Mouse (Mus musculus) liver, embryonic 15.5 days (tissue): ENCODE measurements around the gene Slc1a3. TPM values are rescaled to one million over a fixed set of nuclear protein-coding genes. Genes with fewer than 3 reads are reported as not detected.
"Not testable (repeated sequence)": the region's sequence is repeated elsewhere in the genome, so short reads cannot be mapped to it uniquely, and the experiment has no call there.

Source experiments
- ATAC-seq: fragments of 200-750 bp; cut with Nextera tagmentation; 2 replicates; pipeline ENCODE4 v1.8.0; 2017; ENCODE audit warnings: moderate number of reproducible peaks, mild to moderate bottlenecking, moderate library complexity; ENCODE audit not compliant: insufficient read depth
- H3K27ac ChIP-seq: fragments of 300-500 bp; sonication (generic); replicated peaks from 2 replicates; pipeline ENCODE4 v1.5.1; 2015; ENCODE audit warnings: mild to moderate bottlenecking, inconsistent platforms
- H3K27me3 ChIP-seq: fragments of 300-500 bp; sonication (generic); 2 replicates; pipeline ENCODE4 v1.6.1; 2015; ENCODE audit warnings: mild to moderate bottlenecking, inconsistent platforms
- H3K36me3 ChIP-seq: fragments of 300-500 bp; sonication (generic); replicated peaks from 2 replicates; pipeline ENCODE4 v1.6.1; 2015; ENCODE audit warnings: moderate library complexity, mild to moderate bottlenecking, inconsistent platforms
- H3K4me1 ChIP-seq: fragments of 300-500 bp; sonication (generic); replicated peaks from 2 replicates; pipeline ENCODE4 v1.6.1; 2015; ENCODE audit warnings: inconsistent platforms
- H3K4me2 ChIP-seq: fragments of 300-500 bp; sonication (generic); 2 replicates; pipeline ENCODE4 v1.6.1; 2015; ENCODE audit warnings: moderate library complexity, mild to moderate bottlenecking, inconsistent platforms
- H3K4me3 ChIP-seq: fragments of 300-500 bp; sonication (generic); replicated peaks from 2 replicates; pipeline ENCODE4 v1.5.1; 2015; ENCODE audit warnings: mild to moderate bottlenecking, inconsistent platforms
- H3K9ac ChIP-seq: fragments of 300-500 bp; sonication (generic); 2 replicates; pipeline ENCODE4 v1.6.1; 2015; ENCODE audit warnings: moderate library complexity, mild to moderate bottlenecking, inconsistent platforms
- H3K9me3 ChIP-seq: fragments of 300-500 bp; sonication (generic); replicated peaks from 2 replicates; pipeline ENCODE4 v1.6.1; 2016; ENCODE audit warnings: inconsistent platforms
- WGBS: fragments of 180-500 bp; shearing (Covaris S2); methylation state at CpG from one replicate; pipeline ENCODE4 v1.1.7; 2015; ENCODE audit warnings: mixed read lengths; ENCODE audit not compliant: insufficient replicate concordance; 5-methylcytosine and 5-hydroxymethylcytosine counted together
- polyA plus RNA-seq: library from polyadenylated mRNA; unstranded; fragments of >200 nt; fragmentation: Nextera tagmentation; extraction: Ambion mirVana; gene quantifications from 2 replicates; pipeline ENCODE4 v1.2.1, GENCODE M21; 2015

Slc1a3 gene
- polyA plus RNA-seq, 1 experiment from 2014 or later: 0.60 TPM

GRCm38 (mm10) chr15:8706178-8706577 lies 4.4 kb downstream of the Slc1a3 start:
- no peak overlapping the region for H3K9ac ChIP-seq
- no peak for ATAC-seq
- no peak overlapping the region for H3K4me3 ChIP-seq
- no peak overlapping the region for H3K27ac ChIP-seq
- 0 out of 2 replicates have a peak, but pooled peaks cover 7% of the 10 kb centered on the region for H3K4me1 ChIP-seq
- H3K27me3 ChIP-seq: peaks cover 29% of the 10 kb centered on the region
- 52% methylated on average over 4 of the region's 4 CpGs for WGBS
- no peak overlapping the region for H3K4me2 ChIP-seq
- no peaks in the 10 kb centered on the region for H3K36me3 ChIP-seq
- no peaks in the 10 kb centered on the region for H3K9me3 ChIP-seq

GRCm38 (mm10) chr15:8705560-8705959 lies 5.0 kb downstream of the Slc1a3 start:
- ATAC-seq, H3K4me2 ChIP-seq, H3K36me3 ChIP-seq, H3K27ac ChIP-seq, H3K4me3 ChIP-seq, H3K9ac ChIP-seq, H3K9me3 ChIP-seq, H3K4me1 ChIP-seq: not testable (repeated sequence)
- H3K27me3 ChIP-seq: peaks cover 22% of the 10 kb centered on the region
- 65% methylated on average over 1 of the region's 1 CpGs for WGBS

- no peaks in the 10 kb centered on the region for H3K27me3 ChIP-seq
- no peak overlapping the region for H3K9ac ChIP-seq
- no peak overlapping the region for H3K4me2 ChIP-seq
- no peaks in the 10 kb centered on the region for H3K9me3 ChIP-seq
- H3K36me3 ChIP-seq: no peaks in the 10 kb centered on the region
- H3K4me3 ChIP-seq: no peak overlapping the region
- no peak overlapping the region for H3K27ac ChIP-seq
- WGBS: 49% methylated on average over 3 of the region's 3 CpGs
- ATAC-seq: no peak
- no peaks in the 10 kb centered on the region for H3K4me1 ChIP-seq
Observed at GRCm38 (mm10) chr15:8697976-8698375, 12.6 kb downstream of the Slc1a3 start.

GRCm38 (mm10) chr15:8697500-8697899 lies 13.1 kb downstream of the Slc1a3 start:
- Histone ChIP-seq H3K27ac (no peak overlapping the region), H3K9ac (no peak overlapping the region), H3K4me1 (no peaks in the 10 kb centered on the region), H3K4me2 (no peak overlapping the region), H3K36me3 (no peaks in the 10 kb centered on the region), H3K9me3 (no peaks in the 10 kb centered on the region), H3K27me3 (no peaks in the 10 kb centered on the region), H3K4me3 (no peak overlapping the region)
- WGBS: 42% methylated on average over 3 of the region's 3 CpGs
- ATAC-seq: no peak

GRCm38 (mm10) chr15:8690141-8690540 lies 20.4 kb downstream of the Slc1a3 start:
- not testable (repeated sequence) for H3K4me1 ChIP-seq, H3K4me3 ChIP-seq, H3K27me3 ChIP-seq, H3K36me3 ChIP-seq, H3K9me3 ChIP-seq, H3K27ac ChIP-seq, ATAC-seq, H3K4me2 ChIP-seq, H3K9ac ChIP-seq
- 74% methylated on average over 6 of the region's 6 CpGs for WGBS

GRCm38 (mm10) chr15:8686846-8687245 lies 23.7 kb downstream of the Slc1a3 start:
- Histone ChIP-seq H3K27me3 (no peaks in the 10 kb centered on the region), H3K4me1 (no peaks in the 10 kb centered on the region), H3K27ac (no peak overlapping the region), H3K9me3 (no peaks in the 10 kb centered on the region), H3K4me2 (no peak overlapping the region), H3K36me3 (no peaks in the 10 kb centered on the region), H3K9ac (no peak overlapping the region), H3K4me3 (no peak overlapping the region)
- 83% methylated on average over 4 of the region's 4 CpGs for WGBS
- no peak for ATAC-seq

- WGBS: 78% methylated on average over 7 of the region's 7 CpGs
- Histone ChIP-seq H3K27ac (no peak overlapping the region), H3K4me3 (no peak overlapping the region), H3K9me3 (no peaks in the 10 kb centered on the region), H3K27me3 (no peaks in the 10 kb centered on the region), H3K4me1 (no peaks in the 10 kb centered on the region), H3K4me2 (no peak overlapping the region), H3K9ac (no peak overlapping the region), H3K36me3 (no peaks in the 10 kb centered on the region)
- ATAC-seq: no peak
Observed at GRCm38 (mm10) chr15:8685506-8685905, 25.1 kb downstream of the Slc1a3 start.

GRCm38 (mm10) chr15:8684263-8684662 lies 26.3 kb downstream of the Slc1a3 start:
- Histone ChIP-seq H3K27me3 (no peaks in the 10 kb centered on the region), H3K27ac (no peak overlapping the region), H3K36me3 (no peaks in the 10 kb centered on the region), H3K4me3 (no peak overlapping the region), H3K9me3 (no peaks in the 10 kb centered on the region), H3K4me1 (no peaks in the 10 kb centered on the region), H3K9ac (no peak overlapping the region), H3K4me2 (no peak overlapping the region)
- WGBS: 82% methylated on average over 3 of the region's 3 CpGs
- ATAC-seq: no peak

GRCm38 (mm10) chr15:8682871-8683270 lies 27.7 kb downstream of the Slc1a3 start:
- H3K9ac ChIP-seq: no peak overlapping the region
- 63% methylated on average over 3 of the region's 3 CpGs for WGBS
- H3K4me1 ChIP-seq: no peaks in the 10 kb centered on the region
- H3K36me3 ChIP-seq: no peaks in the 10 kb centered on the region
- no peak overlapping the region for H3K27ac ChIP-seq
- ATAC-seq: no peak
- no peak overlapping the region for H3K4me3 ChIP-seq
- H3K9me3 ChIP-seq: no peaks in the 10 kb centered on the region
- H3K4me2 ChIP-seq: no peak overlapping the region
- no peaks in the 10 kb centered on the region for H3K27me3 ChIP-seq

GRCm38 (mm10) chr15:8682421-8682820 lies 28.1 kb downstream of the Slc1a3 start:
- Histone ChIP-seq H3K9ac (no peak overlapping the region), H3K36me3 (no peaks in the 10 kb centered on the region), H3K9me3 (no peaks in the 10 kb centered on the region), H3K27me3 (no peaks in the 10 kb centered on the region), H3K4me2 (no peak overlapping the region), H3K27ac (no peak overlapping the region), H3K4me3 (no peak overlapping the region), H3K4me1 (no peaks in the 10 kb centered on the region)
- 62% methylated on average over 9 of the region's 9 CpGs for whole genome bisulfite sequencing
- no peak for ATAC-seq

- Histone ChIP-seq H3K36me3 (no peaks in the 10 kb centered on the region), H3K27me3 (no peaks in the 10 kb centered on the region), H3K4me3 (no peak overlapping the region), H3K4me1 (no peaks in the 10 kb centered on the region), H3K27ac (no peak overlapping the region), H3K9ac (no peak overlapping the region), H3K4me2 (no peak overlapping the region), H3K9me3 (no peaks in the 10 kb centered on the region)
- no peak for ATAC-seq
- 78% methylated on average over 7 of the region's 7 CpGs for WGBS
Observed at GRCm38 (mm10) chr15:8681971-8682370, 28.6 kb downstream of the Slc1a3 start.

- Histone ChIP-seq H3K4me2 (no peak overlapping the region), H3K27me3 (no peaks in the 10 kb centered on the region), H3K9me3 (no peaks in the 10 kb centered on the region), H3K4me1 (no peaks in the 10 kb centered on the region), H3K9ac (no peak overlapping the region), H3K36me3 (no peaks in the 10 kb centered on the region), H3K4me3 (no peak overlapping the region), H3K27ac (no peak overlapping the region)
- ATAC-seq: no peak
- WGBS: 55% methylated on average over 5 of the region's 5 CpGs
Observed at GRCm38 (mm10) chr15:8681009-8681408, 29.6 kb downstream of the Slc1a3 start.
